In genomic region chr11:117076576-117077196, GRCm38 (mm10) we compare ENCODE assay signal across 8 mouse cellular contexts. TPM values are rescaled to one million over a fixed set of nuclear protein-coding genes. Genes with fewer than 3 reads are reported as not detected.
DNase-seq lines count a peak whose midpoint lies in the region; ATAC-seq and TF ChIP-seq lines count a peak whose summit lies in the region.

No protein-coding gene starts in this region.

- no peaks in the 10 kb centered on the region for H3K79me2 ChIP-seq in heart, adult 2 months (replicated peaks; ENCODE audit: control insufficient read depth, insufficient read depth, low read length)
- peaks cover 10% of the 10 kb centered on the region; the same call in 1 of the 2 replicates for H3K79me2 ChIP-seq in liver, adult 2 months (ENCODE audit: control insufficient read depth, insufficient read depth, low read length)

- no peaks in the 10 kb centered on the region for H3K9me3 ChIP-seq in embryonic facial prominence, embryonic 13.5 days

- peak overlapping the region; percentile 89 for H3K4me3 ChIP-seq in embryonic facial prominence, embryonic 13.5 days
- peak overlapping the region; percentile 84 for H3K4me3 ChIP-seq in heart, adult 2 months
- peak overlapping the region; percentile 89 for H3K4me3 ChIP-seq in liver, adult 2 months (ENCODE audit: insufficient read depth, low read depth, low read length)

- no peaks in the 10 kb centered on the region for H3K27me3 ChIP-seq in embryonic facial prominence, embryonic 13.5 days
- H3K27me3 ChIP-seq in heart, adult 2 months (ENCODE audit: control insufficient read depth, insufficient read depth, low read length), result no peaks in the 10 kb centered on the region
- H3K27me3 ChIP-seq in liver, adult 2 months (ENCODE audit: control insufficient read depth, insufficient read depth, low read length), result no peaks in the 10 kb centered on the region

- H3K36me3 ChIP-seq in embryonic facial prominence, embryonic 13.5 days, result peaks cover 35% of the 10 kb centered on the region
- H3K36me3 ChIP-seq in heart, adult 2 months (ENCODE audit: control insufficient read depth, insufficient read depth, low read length), result peaks cover 3% of the 10 kb centered on the region
- H3K36me3 ChIP-seq in liver, adult 2 months (ENCODE audit: control insufficient read depth, insufficient read depth, low read length), result peaks cover 6% of the 10 kb centered on the region; the same call in 1 of the 2 replicates

- peak; percentile 86 for TF ChIP-seq POLR2A in heart, adult 2 months (IDR thresholded peaks at IDR 0.05; ENCODE audit: insufficient read depth, low read depth, low read length)
- TF ChIP-seq POLR2A in liver, adult 2 months (IDR thresholded peaks at IDR 0.05; ENCODE audit: extremely low read depth, insufficient read depth, low read length), result peak; percentile 80

- peak; percentile 93 for DNase-seq in A20 (ENCODE audit: low read depth, low spot score)
- peak; percentile 89 to 91 for DNase-seq in adrenal gland, postnatal 36 days
- DNase-seq in heart, adult 2 months, result peak; percentile 89 to 90
- DNase-seq in kidney, adult 8-10 months, result peak; percentile 86 to 88
- DNase-seq in liver, adult 2 months (ENCODE audit: extremely low read depth, low read depth, low spot score), result peak; percentile 84
- peak; percentile 88 for DNase-seq in spleen, postnatal 36 days (ENCODE audit: low spot score in 2 of 2)

- H3K27ac ChIP-seq in embryonic facial prominence, embryonic 13.5 days, result peak overlapping the region; percentile 86
- H3K27ac ChIP-seq in heart, adult 2 months, result peak overlapping the region; percentile 89
- peak overlapping the region; percentile 57 for H3K27ac ChIP-seq in liver, adult 2 months (replicated peaks; ENCODE audit: insufficient read depth, low read depth, low read length)

- H3K4me1 ChIP-seq in embryonic facial prominence, embryonic 13.5 days, result peaks cover 32% of the 10 kb centered on the region
- H3K4me1 ChIP-seq in heart, adult 2 months (ENCODE audit: control insufficient read depth, insufficient read depth, low read length), result peaks cover 13% of the 10 kb centered on the region
- peaks cover 17% of the 10 kb centered on the region for H3K4me1 ChIP-seq in liver, adult 2 months (ENCODE audit: control insufficient read depth, insufficient read depth, low read length)

- H3K9ac ChIP-seq in embryonic facial prominence, embryonic 13.5 days, result peak overlapping the region; percentile 92
- peak overlapping the region; percentile 80 for H3K9ac ChIP-seq in heart, adult 2 months (ENCODE audit: low read depth, low read length)
- peak overlapping the region; percentile 81 for H3K9ac ChIP-seq in liver, adult 2 months (ENCODE audit: low read depth, low read length)

- intact Hi-C loops in heart, adult 2 months (cut with DNase I), result no loop called here

- peak overlapping the region; percentile 89 for H3K4me2 ChIP-seq in embryonic facial prominence, embryonic 13.5 days

- 0 out of 2 replicates have a peak, but pooled peaks have one; percentile 12 for TF ChIP-seq CTCF in heart, adult 2 months (IDR thresholded peaks at IDR 0.05)
- TF ChIP-seq CTCF in liver, adult 2 months (IDR thresholded peaks at IDR 0.05; ENCODE audit: low read depth, low read length), result no peak

- peak; percentile 79; the same call in 1 of the 2 replicates for TF ChIP-seq EP300 in heart, adult 2 months (IDR thresholded peaks at IDR 0.05; ENCODE audit: insufficient read depth, low read depth, low read length)

- under 1% methylated on average over 54 of the region's 54 CpGs for WGBS in embryonic facial prominence, embryonic 13.5 days
- under 1% methylated on average over 54 of the region's 54 CpGs for WGBS in heart, adult 2 months
- WGBS in liver, adult 2 months, result under 1% methylated on average over 54 of the region's 54 CpGs

- 0 out of 2 replicates have a peak, but pooled peaks have one; percentile 28 for ATAC-seq in embryonic facial prominence, embryonic 13.5 days (ENCODE audit: insufficient number of reproducible peaks, insufficient read depth, low FRiP score, low TSS enrichment, low read depth)
- peak; percentile 87 for ATAC-seq in monocyte, adult 5-6 weeks (replicated peaks; ENCODE audit: insufficient number of reproducible peaks, low FRiP score, low TSS enrichment, poor library complexity, severe bottlenecking)

RNA-seq across cellular contexts. Expression of gene Sec14l1, which starts 38.3 kb away (rescaled TPM):
- 100 to 1,000 TPM; 132 to 163 TPM for total RNA-seq in adrenal gland, postnatal 36 days (2021)
- polyA plus RNA-seq in embryonic facial prominence, embryonic 13.5 days (2015; fragmentation: Nextera tagmentation; extraction: Ambion mirVana), result 44.3 and 47.3 TPM in 2 replicates
- total RNA-seq in heart, adult 2 months (2021), result 10 to 100 TPM; 65.4 to 89.5 TPM
- 71.5 and 83.9 TPM in 2 replicates for polyA plus RNA-seq in heart, adult 2 months (2012; rRNA removed)
- 4.6 and 6.0 TPM in 2 replicates for total RNA-seq in liver, adult 2 months (2014; rRNA removed)
- 6.7 and 8.2 TPM in 2 replicates for polyA plus RNA-seq in liver, adult 2 months (2012; rRNA removed)
- 65.4 to 73.2 TPM (median 72.7 TPM) in 3 replicates for total RNA-seq in monocyte, adult 5-6 weeks (2017)

Comparison
In these comparisons a context has a peak if more than half of its experiments do, and no peak if none do; other contexts are left out.
1. Peak in every context shown above with its lines: DNase-seq, ATAC-seq, H3K4me3 ChIP-seq and H3K27ac ChIP-seq.